Mouse (Mus musculus) spleen, adult 2 months (tissue): Measurements from ENCODE around the gene Mapk10.

Source experiments
- CTCF ChIP-seq: fragments of 200-500 bp; IDR thresholded peaks from 2 replicates; pipeline ENCODE4 v1.5.1; 2011; ENCODE audit warnings: mild to moderate bottlenecking, inconsistent platforms; ENCODE audit not compliant: insufficient read depth, insufficient read length, insufficient replicate concordance; ENCODE audit errors: extremely low read depth
- POLR2A ChIP-seq: fragments of 200-500 bp; IDR thresholded peaks from 2 replicates; pipeline ENCODE4 v1.6.1; 2011; ENCODE audit warnings: low read depth, low read length, inconsistent platforms

DNA sequence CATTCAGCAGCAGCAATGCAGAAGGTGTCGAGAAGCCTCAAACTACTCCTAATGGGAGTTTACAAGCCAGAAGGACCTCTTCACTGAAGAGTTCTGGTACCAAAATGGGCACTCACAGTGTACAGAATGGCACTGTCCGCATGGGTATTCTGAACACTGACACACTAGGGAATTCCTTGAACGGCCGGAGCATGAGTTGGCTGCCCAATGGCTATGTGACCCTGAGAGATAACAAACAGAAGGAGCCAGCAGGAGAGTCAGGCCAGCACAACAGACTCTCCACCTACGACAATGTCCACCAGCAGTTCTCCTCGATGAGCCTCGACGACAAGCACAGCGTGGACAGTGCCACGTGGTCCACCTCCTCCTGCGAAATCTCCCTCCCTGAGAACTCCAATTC is 318.9 kb downstream of the Mapk10 start:
- TF ChIP-seq POLR2A (no peak), CTCF (no peak)
